Mouse (Mus musculus) c-Kit-positive CD71-positive TER-119-negative erythroid progenitor cells, embryonic 14.5 days (primary cell): Measurements from ENCODE around the gene Nlk.
"Not testable (repeated sequence)": the region's sequence is repeated elsewhere in the genome, so short reads cannot be mapped to it uniquely, and the experiment has no call there.

Experiments
- DNase-seq: peaks from one replicate; pipeline ENCODE4 v3.0.0-alpha.2; 2013; ENCODE audit warnings: low read depth

Gene Nlk

GRCm38 (mm10) chr11:78595773-78596172, 101.4 kb downstream of the Nlk start:
- no peak for DNase-seq

DNA sequence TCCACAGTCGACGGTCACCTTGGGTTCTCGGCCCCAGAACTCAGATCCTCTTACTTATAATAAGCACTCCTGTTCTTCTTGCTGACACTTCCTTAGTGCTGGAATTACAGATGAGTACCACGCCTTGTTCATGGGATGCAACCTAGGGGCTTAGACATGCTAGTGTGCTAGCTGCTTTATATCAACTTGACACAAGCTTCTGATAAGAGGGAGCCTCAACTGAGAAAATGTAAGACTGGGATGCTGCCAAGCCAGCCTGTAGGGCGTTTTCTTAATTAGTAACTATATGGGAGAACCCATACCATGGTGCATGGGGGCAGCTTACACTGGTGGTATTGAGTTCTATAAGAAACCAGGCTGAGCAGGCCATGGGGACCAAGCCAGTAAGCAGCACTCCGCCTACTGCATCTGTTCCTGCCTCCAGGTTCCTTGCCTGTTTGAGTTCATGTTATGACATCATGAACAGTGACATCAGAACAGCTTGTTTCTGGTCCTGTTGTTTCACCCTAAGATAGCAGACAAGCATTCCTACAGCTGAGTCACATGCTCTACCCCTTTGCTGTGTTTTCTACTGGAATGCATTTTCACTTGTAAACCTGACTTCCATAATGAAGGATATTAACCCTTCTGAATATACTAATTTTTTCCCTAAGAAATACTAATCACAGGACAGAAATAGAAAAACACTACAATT, 102.8 kb downstream of the Nlk start:
- no peak for DNase-seq

DNA sequence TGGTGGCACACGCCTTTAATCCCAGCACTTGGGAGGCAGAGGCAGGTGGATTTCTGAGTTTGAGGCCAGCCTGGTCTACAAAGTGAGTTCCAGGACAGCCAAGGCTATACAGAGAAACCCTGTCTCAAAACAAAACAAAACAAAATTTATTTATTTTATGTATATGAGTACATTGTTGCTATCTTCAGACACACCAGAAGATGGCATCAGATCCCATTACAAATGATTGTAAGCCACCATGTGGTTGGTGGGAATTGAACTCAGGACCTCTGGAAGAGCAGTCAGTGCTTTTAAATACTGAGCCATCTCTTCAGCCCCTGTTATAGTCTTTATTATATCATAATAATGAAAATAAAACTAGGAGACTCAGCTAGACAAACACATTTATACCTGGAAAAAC, 109.5 kb downstream of the Nlk start:
- not testable (repeated sequence) for DNase-seq

DNA sequence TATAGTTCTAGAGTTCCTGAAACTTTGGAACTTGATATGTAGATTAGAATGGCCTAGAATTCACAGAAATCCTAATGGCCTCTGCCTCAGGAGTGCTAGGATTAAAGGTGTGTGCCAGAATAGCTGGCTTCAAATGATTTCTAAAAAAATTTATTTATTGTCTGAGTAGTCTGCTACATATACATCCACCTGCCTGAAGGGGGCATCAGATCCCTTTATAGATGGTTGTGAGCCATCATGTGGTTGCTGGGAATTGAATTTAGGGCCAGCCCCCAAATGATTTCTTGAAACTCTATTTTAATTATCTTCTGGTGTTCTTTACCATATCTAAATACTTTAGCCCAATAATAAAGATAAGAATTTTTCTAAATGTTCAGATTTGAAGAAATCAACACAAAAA, 111.1 kb downstream of the Nlk start:
- DNase-seq: no peak

DNA sequence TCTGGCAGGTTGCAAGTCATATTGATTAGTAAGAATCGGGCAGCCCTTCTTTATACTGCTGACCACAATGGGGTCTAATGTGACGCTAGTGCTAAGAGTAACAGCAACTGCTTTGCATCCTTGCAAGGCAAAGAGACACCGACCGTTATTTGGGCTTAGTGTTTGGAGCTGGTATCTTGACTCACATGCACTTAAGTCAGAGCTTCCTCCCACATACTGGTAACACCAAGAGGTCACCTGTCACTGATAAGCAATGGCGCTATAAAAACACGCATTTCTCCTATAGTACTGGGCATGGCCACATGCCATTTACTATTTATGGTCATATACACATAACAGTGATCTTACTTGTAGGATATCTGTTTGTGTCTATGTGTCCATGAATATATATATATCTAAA, 114.3 kb downstream of the Nlk start:
- peak; percentile 15 for DNase-seq

- no peak for DNase-seq
Observed at GRCm38 (mm10) chr11:78574975-78575374, 122.2 kb downstream of the Nlk start.

DNA sequence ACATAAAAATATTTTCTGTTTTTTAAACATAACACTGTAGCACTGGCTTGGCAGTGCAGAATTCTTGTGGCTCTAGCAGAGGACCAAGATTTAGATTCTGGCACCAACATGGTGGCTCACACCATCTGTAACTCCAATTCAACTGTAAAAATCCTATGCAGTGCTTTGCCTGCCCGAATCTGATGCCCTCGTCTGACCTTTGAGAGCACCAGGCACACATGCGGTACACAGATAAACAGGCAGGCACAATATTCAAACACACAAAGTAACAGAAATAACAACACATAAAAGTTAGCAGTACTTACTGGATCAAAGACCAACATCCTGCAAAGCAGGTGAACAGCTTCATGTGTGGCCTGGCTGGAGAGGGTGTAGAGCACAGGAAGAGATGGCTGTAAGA, 122.6 kb downstream of the Nlk start:
- no peak for DNase-seq

- DNase-seq: not testable (repeated sequence)
Observed at GRCm38 (mm10) chr11:78574031-78574430, 123.1 kb downstream of the Nlk start.

DNA sequence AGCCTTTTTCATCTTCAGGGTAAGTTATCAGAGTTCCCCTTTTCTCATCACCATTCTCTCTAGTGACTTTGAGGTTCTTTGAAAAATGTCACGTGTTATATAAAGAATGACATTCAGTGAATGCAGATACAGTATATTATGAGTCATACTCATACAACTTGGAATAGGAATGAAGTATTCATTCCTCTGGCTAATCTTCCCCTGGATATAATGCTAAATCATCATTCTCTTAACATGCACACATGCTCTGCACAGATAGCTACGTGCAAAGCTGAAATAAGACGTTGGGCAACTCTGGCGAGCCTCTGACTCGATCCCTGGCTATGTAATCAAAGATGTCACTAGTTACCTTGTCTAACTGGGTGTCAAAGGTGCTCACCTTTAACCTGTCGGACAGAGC, 125.3 kb downstream of the Nlk start:
- DNase-seq: no peak

GRCm38 (mm10) chr11:78571441-78571840, 125.7 kb downstream of the Nlk start:
- no peak for DNase-seq

- no peak for DNase-seq
Observed at GRCm38 (mm10) chr11:78569806-78570205, 127.4 kb downstream of the Nlk start.

GRCm38 (mm10) chr11:78568827-78569226, 128.3 kb downstream of the Nlk start:
- DNase-seq: no peak

- DNase-seq: no peak
Observed at GRCm38 (mm10) chr11:78567614-78568013, 129.6 kb downstream of the Nlk start.

DNA sequence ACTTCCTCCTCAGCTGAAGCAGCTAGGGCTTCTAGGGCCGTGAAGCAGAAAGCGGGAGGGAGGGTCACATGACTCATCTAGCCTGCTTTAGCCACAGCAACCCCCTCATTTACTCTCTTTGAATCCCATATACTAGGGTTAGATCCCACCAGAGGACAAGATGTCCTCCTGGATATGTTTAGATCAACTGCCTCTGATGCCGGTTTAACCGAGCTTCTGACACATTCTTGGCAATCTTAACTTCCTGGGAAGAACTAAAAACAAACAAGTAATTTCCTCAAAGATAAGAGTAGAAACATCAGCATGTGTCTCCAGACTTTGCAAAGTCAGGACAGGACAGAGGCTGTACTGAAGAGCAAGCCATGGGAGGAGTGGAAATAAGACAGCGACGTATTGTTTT, 130.4 kb downstream of the Nlk start:
- DNase-seq: no peak

- peak; percentile 66 for DNase-seq
Observed at GRCm38 (mm10) chr11:78560447-78560846, 136.7 kb downstream of the Nlk start.

- no peak for DNase-seq
Observed at GRCm38 (mm10) chr11:78557241-78557640, 139.9 kb downstream of the Nlk start.

DNA sequence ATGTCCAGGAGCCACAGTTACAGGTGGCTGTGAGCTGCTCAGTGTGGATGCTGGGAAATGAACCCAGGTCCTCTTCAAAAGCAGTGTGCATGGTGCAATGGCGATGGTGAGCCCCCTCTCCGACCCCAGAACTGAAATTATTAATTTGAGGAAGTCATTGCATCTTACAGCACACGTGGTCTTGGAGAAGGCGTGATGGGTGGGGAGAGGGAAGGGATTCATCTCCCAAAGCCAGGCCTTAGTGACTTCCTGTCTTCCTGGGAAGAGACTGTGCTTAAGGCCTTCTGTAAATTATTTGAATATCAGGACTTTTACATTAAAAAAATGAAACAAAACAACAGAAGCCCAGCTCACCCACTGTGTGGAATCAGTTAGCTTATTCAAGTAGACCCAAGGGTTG, 141.1 kb downstream of the Nlk start:
- no peak for DNase-seq

GRCm38 (mm10) chr11:78555623-78556022, 141.6 kb downstream of the Nlk start:
- DNase-seq: no peak

DNA sequence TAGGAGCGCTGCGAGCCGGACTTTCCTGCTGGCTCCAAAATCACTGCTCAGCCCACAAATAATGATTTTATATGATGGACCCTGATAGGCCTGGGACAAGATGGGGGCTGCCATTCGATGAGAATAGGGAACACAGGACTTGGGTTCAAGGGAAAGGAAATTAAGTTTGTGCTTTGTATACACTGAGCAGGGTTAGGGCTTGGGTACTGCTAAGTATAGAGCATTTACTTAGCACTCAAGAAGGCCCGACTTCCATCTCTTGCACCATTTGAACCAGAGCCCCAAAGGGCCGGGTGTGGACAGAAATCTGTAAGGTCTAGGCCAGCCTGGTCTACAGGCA, 146.1 kb downstream of the Nlk start:
- no peak for DNase-seq

- peak; percentile 92 for DNase-seq
Observed at GRCm38 (mm10) chr11:78550168-78551058, 146.8 kb downstream of the Nlk start, which contains the start of gene Tmem97. Gene Tmem97 (minus strand): TSS chr11:78550777.

DNA sequence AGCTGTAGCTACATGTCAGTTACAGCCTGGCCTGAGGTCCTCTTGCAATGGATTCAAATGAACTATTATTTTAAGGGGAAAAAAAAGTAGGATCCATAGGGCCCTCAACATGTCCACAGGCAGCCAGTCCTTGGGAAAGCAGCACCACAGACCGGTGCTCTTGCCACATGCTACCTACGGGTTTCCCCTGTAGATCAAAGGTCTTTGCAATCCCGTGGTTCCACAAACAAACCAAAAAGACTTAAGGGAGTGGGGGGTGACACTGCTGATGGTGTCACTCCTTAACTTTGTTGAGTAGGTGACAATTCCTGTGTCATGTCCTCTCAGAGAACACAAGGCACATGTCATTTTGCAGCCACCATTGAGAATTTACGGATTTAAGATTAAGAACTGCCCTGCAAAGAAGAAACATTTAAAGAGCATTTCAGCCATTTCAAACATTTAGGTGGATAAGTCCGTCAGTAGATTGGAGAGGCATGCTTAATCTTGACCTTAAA, 147.6 kb downstream of the Nlk start:
- no peak for DNase-seq

- DNase-seq: no peak
Observed at GRCm38 (mm10) chr11:78547718-78548460, 149.3 kb downstream of the Nlk start.

DNA sequence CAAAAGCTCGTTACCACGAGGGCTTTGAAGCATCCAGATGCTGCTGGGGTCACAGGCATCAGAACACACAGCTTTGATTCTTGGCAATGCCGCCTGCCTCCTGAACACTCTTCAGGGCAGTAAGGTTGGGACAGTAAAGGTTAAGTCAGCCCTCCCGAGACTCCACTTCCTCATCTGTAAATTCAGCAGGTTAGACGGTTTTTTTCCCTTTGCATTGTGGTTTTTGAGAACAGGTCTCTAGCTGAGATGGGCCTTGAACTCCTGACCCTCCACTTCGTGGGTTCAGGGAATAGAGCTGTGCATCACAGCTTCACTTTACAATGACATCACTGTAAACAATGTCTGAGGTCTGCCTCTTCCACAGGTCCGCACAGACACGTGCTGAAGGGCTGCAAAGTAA, 152.0 kb downstream of the Nlk start:
- no peak for DNase-seq
